Mouse (Mus musculus): Measurements from ENCODE around the gene Fcer1g. TPM values are rescaled to one million over a fixed set of nuclear protein-coding genes. Genes with fewer than 3 reads are reported as not detected.
"Not testable (repeated sequence)": the region's sequence is repeated elsewhere in the genome, so short reads cannot be mapped to it uniquely, and the experiment has no call there.

Gene Fcer1g
- polyA plus RNA-seq, 1 experiment from 2014 or later: 27.3 TPM

GRCm38 (mm10) chr1:171248386-171249226, 14.4 kb upstream of the Fcer1g start:
- Histone ChIP-seq H3K27me3 (replicated peaks) (no peaks in the 10 kb centered on the region), H3K9me3 (no peaks in the 10 kb centered on the region), H3K36me3 (replicated peaks) (no peaks in the 10 kb centered on the region; the same call in 1 of the 2 replicates), H3K27ac (0 out of 2 replicates have a peak overlapping the region, but pooled peaks have one; percentile 75), H3K4me3 (no peak overlapping the region), H3K4me1 (peaks cover 53% of the 10 kb centered on the region), H3K9ac (no peak overlapping the region), H3K4me2 (no peak overlapping the region)
- no peak for ATAC-seq (replicated peaks)
- WGBS: 39% methylated on average over 3 of the region's 3 CpGs

- H3K36me3 ChIP-seq (replicated peaks): no peaks in the 10 kb centered on the region; the same call in 1 of the 2 replicates
- peak overlapping the region; percentile 66 for H3K4me3 ChIP-seq
Observed at GRCm38 (mm10) chr1:171247916-171248315, 13.8 kb upstream of the Fcer1g start.

GRCm38 (mm10) chr1:171247453-171247841, 13.3 kb upstream of the Fcer1g start:
- WGBS: 15% methylated on average over 13 of the region's 13 CpGs
- H3K4me1 ChIP-seq: peaks cover 49% of the 10 kb centered on the region

More at GRCm38 (mm10) chr1:171247916-171248315, 13.8 kb upstream of the Fcer1g start:
- Histone ChIP-seq H3K27ac (peak overlapping the region; percentile 75), H3K27me3 (replicated peaks) (no peaks in the 10 kb centered on the region), H3K4me1 (peaks cover 53% of the 10 kb centered on the region), H3K9ac (no peak overlapping the region), H3K4me2 (peak overlapping the region; percentile 75), H3K9me3 (no peaks in the 10 kb centered on the region)
- WGBS: 29% methylated on average over 4 of the region's 4 CpGs
- ATAC-seq (replicated peaks): no peak

DNA sequence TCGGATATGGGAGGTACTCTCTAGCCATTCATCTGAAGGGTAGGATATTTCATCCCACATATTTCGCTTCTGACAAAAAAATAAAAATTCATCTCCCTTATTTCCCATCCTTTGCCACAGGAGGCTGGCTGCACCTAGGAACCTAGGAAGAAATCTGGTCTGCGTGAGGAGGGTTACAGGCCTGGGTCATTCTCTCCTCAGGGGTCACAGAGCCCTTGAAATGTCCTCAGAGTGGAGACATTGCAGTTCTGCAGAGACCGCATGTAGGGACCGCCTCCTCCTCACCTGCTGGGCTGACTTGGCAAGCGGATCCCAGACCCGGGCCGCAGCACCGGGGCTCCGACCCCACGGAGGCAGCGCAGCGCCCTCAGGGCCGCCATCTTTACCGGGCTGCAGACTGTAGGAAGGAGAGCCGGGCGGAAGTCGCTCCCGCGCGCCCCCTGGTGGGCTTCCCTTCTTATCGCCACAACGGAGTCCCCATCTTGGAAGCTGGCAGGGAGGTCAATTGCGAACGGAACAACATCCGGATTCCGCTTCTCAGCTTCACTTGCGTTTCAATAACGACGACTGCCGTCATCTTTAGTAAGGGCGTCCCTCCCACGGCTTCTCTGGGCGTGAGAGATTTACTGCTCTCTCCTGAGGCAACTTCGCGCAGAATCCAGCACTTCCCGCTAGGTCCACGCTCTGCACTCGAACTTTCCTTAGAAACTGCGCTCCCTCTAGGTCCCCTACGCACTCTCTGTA, 12.7 kb upstream of the Fcer1g start:
- H3K27ac ChIP-seq: peak overlapping the region; percentile 75
- under 1% methylated on average over 41 of the region's 41 CpGs for WGBS

More at GRCm38 (mm10) chr1:171247453-171247841, 13.3 kb upstream of the Fcer1g start:
- Histone ChIP-seq H3K4me3 (peak overlapping the region; percentile 66), H3K9ac (peak overlapping the region; percentile 26; the same call in 1 of the 2 replicates), H3K9me3 (no peaks in the 10 kb centered on the region), H3K27me3 (replicated peaks) (no peaks in the 10 kb centered on the region), H3K27ac (peak overlapping the region; percentile 75), H3K36me3 (replicated peaks) (peaks cover 3% of the 10 kb centered on the region; the same call in 1 of the 2 replicates), H3K4me2 (peak overlapping the region; percentile 75)
- ATAC-seq (replicated peaks): peak; percentile 9

GRCm38 (mm10) chr1:171245353-171245752, 11.2 kb upstream of the Fcer1g start:
- H3K36me3 ChIP-seq (replicated peaks): peaks cover 10% of the 10 kb centered on the region; the same call in 1 of the 2 replicates
- H3K4me1 ChIP-seq: peaks cover 28% of the 10 kb centered on the region
- no peaks in the 10 kb centered on the region for H3K27me3 ChIP-seq (replicated peaks)
- H3K9me3 ChIP-seq: no peaks in the 10 kb centered on the region
- H3K4me2 ChIP-seq: no peak overlapping the region
- no peak overlapping the region for H3K9ac ChIP-seq
- H3K27ac ChIP-seq: no peak overlapping the region
- ATAC-seq (replicated peaks): no peak
- WGBS: 96% methylated on average over 8 of the region's 8 CpGs
- no peak overlapping the region for H3K4me3 ChIP-seq

More for the DNA sequence above, 12.7 kb upstream of the Fcer1g start:
- H3K9ac ChIP-seq: peak overlapping the region; percentile 81
- ATAC-seq (replicated peaks): peak; percentile 94
- peaks cover 44% of the 10 kb centered on the region for H3K4me1 ChIP-seq
- peak overlapping the region; percentile 75 for H3K4me2 ChIP-seq
- H3K27me3 ChIP-seq (replicated peaks): no peaks in the 10 kb centered on the region
- H3K9me3 ChIP-seq: no peaks in the 10 kb centered on the region
- H3K36me3 ChIP-seq (replicated peaks): peaks cover 3% of the 10 kb centered on the region; the same call in 1 of the 2 replicates
- H3K4me3 ChIP-seq: peak overlapping the region; percentile 66

DNA sequence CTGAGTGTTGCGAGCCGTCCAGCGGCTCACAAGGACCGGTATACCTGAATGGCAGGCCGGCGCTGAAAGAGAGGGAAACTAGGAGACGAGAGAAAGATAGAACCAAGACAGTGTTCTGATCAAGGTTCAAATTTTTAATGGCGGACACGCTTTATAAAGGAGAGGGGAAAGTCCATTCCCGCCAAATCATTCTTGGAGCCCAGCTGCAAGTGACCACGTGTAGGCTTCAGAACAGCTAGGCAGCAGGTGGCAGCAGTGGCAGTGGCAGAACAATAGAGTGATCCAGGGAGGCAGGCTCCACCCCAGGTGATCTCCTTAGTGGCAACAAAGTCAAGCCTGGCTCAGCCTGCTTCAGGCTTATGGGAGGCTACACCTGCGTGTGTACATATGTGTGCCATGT, 7.8 kb upstream of the Fcer1g start:
- 86% methylated on average over 12 of the region's 12 CpGs for WGBS
- Histone ChIP-seq H3K4me1 (peaks cover 15% of the 10 kb centered on the region), H3K36me3 (replicated peaks) (peaks cover 38% of the 10 kb centered on the region; the same call in 1 of the 2 replicates)
- not testable (repeated sequence) for H3K4me3 ChIP-seq; H3K9me3 ChIP-seq; H3K27ac ChIP-seq; H3K9ac ChIP-seq; H3K27me3 ChIP-seq (replicated peaks); ATAC-seq (replicated peaks); H3K4me2 ChIP-seq

GRCm38 (mm10) chr1:171240911-171241310, 6.7 kb upstream of the Fcer1g start:
- no peak overlapping the region for H3K4me2 ChIP-seq
- 93% methylated on average over 10 of the region's 10 CpGs for WGBS
- no peaks in the 10 kb centered on the region for H3K9me3 ChIP-seq
- H3K4me3 ChIP-seq: no peak overlapping the region
- no peak for ATAC-seq (replicated peaks)
- no peak overlapping the region for H3K9ac ChIP-seq
- H3K27me3 ChIP-seq (replicated peaks): no peaks in the 10 kb centered on the region
- H3K36me3 ChIP-seq (replicated peaks): peaks cover 46% of the 10 kb centered on the region; the same call in 1 of the 2 replicates
- H3K4me1 ChIP-seq: peaks cover 9% of the 10 kb centered on the region
- no peak overlapping the region for H3K27ac ChIP-seq

DNA sequence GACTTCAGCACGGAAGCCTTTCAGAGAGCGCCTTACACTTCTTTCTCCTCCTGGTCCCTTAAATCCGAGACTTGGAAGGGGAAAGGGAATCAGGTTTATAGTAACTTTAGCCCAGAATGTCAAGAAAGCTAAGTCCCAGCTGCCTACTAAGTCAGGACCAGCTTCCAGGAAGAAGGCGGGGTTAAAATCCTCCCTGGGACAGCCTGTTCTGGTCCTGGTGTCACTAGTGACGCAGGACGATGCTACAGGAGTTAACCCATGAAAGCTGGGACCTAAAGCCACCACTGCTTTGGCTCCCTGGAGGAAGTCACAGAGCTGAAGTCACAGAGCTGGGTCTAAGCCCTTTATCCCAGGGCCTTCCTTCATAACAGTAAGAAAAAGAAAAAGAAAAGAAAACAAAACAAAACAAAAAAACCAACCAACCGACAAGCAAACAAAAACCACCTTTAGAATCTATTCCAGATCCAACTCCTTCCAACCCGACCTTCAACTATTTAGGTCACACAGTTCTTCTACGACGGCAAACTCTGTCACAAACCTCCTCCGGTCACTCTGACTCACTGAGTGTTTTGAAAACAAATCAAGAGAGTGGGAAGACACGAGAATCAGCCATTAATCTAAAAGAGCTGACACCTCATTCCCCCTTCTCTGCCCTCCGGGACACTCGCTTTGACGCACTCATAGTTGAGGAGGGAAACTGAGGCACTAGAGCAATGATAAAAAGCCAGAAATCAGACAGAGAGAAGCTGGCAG, 6.0 kb upstream of the Fcer1g start:
- Histone ChIP-seq H3K4me2 (no peak overlapping the region), H3K27me3 (replicated peaks) (no peaks in the 10 kb centered on the region), H3K9me3 (no peaks in the 10 kb centered on the region), H3K4me3 (no peak overlapping the region), H3K4me1 (0 out of 2 replicates have a peak, but pooled peaks cover 3% of the 10 kb centered on the region), H3K27ac (no peak overlapping the region), H3K9ac (no peak overlapping the region), H3K36me3 (replicated peaks) (peaks cover 52% of the 10 kb centered on the region)
- ATAC-seq (replicated peaks): no peak
- 85% methylated on average over 15 of the region's 15 CpGs for WGBS

DNA sequence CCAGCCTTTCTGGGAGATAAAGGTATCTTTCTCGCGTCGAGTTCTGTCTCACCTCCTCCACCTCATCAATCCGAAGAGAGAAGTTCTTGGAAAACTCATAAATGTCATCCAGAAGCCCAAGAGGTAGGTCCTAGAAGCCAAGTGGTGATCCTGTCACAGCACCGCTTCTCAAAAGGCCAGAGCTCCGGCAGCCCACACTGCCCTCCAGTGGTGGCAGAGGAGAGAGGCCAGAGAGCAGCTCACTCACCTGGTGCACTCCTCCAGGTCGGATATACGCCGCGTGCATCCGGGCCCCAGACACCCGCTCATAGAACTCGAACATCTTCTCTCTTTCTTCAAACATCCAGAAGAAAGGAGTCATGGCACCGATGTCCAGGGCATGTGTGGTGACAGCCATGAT, 4.3 kb upstream of the Fcer1g start:
- no peak overlapping the region for H3K4me2 ChIP-seq
- H3K36me3 ChIP-seq (replicated peaks): peaks cover 69% of the 10 kb centered on the region
- no peak overlapping the region for H3K27ac ChIP-seq
- 0 out of 2 replicates have a peak, but pooled peaks have one; percentile 48 for ATAC-seq (replicated peaks)
- 68% methylated on average over 14 of the region's 14 CpGs for WGBS
- H3K9ac ChIP-seq: no peak overlapping the region
- H3K9me3 ChIP-seq: no peaks in the 10 kb centered on the region
- H3K4me1 ChIP-seq: 0 out of 2 replicates have a peak, but pooled peaks cover 3% of the 10 kb centered on the region
- H3K27me3 ChIP-seq (replicated peaks): no peaks in the 10 kb centered on the region
- no peak overlapping the region for H3K4me3 ChIP-seq

DNA sequence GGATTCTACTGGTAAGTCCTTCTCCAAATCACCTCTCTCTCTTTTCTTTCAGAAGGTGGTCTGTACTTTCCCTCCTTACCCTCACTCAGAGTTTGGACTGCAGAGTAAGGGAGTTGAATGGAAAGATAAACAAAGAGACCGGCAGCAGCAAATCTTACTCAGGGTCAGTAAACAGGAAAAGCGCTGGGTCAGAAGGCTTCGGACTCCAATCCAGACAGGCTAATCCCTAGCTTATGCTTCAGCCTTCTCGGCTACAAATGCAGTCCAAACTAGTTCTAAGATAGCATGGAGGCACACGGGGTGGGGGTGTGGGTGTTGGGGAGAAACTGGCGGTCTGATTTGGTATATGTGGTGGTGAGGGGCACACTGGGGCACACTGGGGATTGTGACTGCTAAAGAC, 3.3 kb upstream of the Fcer1g start:
- ATAC-seq (replicated peaks): no peak
- Histone ChIP-seq H3K27me3 (replicated peaks) (no peaks in the 10 kb centered on the region), H3K9ac (no peak overlapping the region), H3K27ac (no peak overlapping the region), H3K9me3 (no peaks in the 10 kb centered on the region), H3K4me3 (no peak overlapping the region), H3K4me1 (0 out of 2 replicates have a peak, but pooled peaks cover 3% of the 10 kb centered on the region), H3K4me2 (no peak overlapping the region), H3K36me3 (replicated peaks) (peaks cover 67% of the 10 kb centered on the region)
- 80% methylated on average over 6 of the region's 6 CpGs for WGBS

DNA sequence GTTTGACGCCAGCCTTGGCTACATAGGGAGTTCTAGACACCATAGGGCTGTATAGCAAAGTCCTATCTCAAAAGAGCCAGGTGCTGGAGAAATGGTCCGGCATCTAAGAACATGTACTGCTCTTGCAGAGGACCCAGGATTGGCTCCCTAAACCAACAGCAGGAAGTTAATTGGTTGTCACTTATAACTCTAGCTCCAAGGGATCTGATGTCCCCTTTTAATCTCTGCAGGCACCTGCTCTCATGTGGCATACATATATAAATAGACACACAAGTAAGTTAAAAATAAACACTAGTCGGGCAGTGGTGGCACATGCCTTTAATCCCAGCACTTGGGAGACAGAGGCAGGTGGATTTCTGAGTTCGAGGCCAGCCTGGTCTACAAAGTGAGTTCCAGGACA, 1.6 kb upstream of the Fcer1g start:
- ATAC-seq (replicated peaks): no peak
- Histone ChIP-seq H3K36me3 (replicated peaks) (peaks cover 63% of the 10 kb centered on the region), H3K27ac (no peak overlapping the region), H3K4me1 (0 out of 2 replicates have a peak, but pooled peaks cover 3% of the 10 kb centered on the region), H3K27me3 (replicated peaks) (no peaks in the 10 kb centered on the region), H3K4me2 (no peak overlapping the region), H3K9me3 (no peaks in the 10 kb centered on the region), H3K4me3 (no peak overlapping the region), H3K9ac (no peak overlapping the region)
- 88% methylated on average over 4 of the region's 4 CpGs for WGBS

Measured in midbrain, embryonic 15.5 days (tissue).